Mouse (Mus musculus): ENCODE data around the gene Spa17.

GRCm38 (mm10) chr9:37592025-37592424 lies 21.5 kb downstream of the Spa17 start:
- TF ChIP-seq GATA1 (IDR thresholded peaks at IDR 0.05; ENCODE audit: borderline replicate concordance, low read length) = no peak
- TF ChIP-seq FLI1 (IDR thresholded peaks at IDR 0.05; ENCODE audit: low read length) = no peak

Measured in megakaryocyte, embryonic 14.5 days (primary cell).